Mouse (Mus musculus): ENCODE measurements around the gene Rai1. TPM values are rescaled to one million over a fixed set of nuclear protein-coding genes. Genes with fewer than 3 reads are reported as not detected.

The Rai1 gene
- polyA plus RNA-seq, 1 experiment from 2014 or later, result 34.0 TPM

- Histone ChIP-seq H3K9ac (no peak overlapping the region), H3K4me1 (peaks cover 12% of the 10 kb centered on the region), H3K4me3 (no peak overlapping the region), H3K36me3 (peaks cover 22% of the 10 kb centered on the region), H3K27ac (no peak overlapping the region), H3K4me2 (replicated peaks) (no peak overlapping the region), H3K27me3 (replicated peaks) (no peaks in the 10 kb centered on the region), H3K9me3 (no peaks in the 10 kb centered on the region)
- ATAC-seq (ENCODE audit: low FRiP score, low read depth), result no peak
- 81% methylated on average over 14 of the region's 14 CpGs for WGBS
These were observed 127.7 kb downstream of the Rai1 start for GRCm38 (mm10) chr11:60232441-60233058.

GRCm38 (mm10) chr11:60233235-60233634, 128.4 kb downstream of the Rai1 start:
- 0 out of 2 replicates have a peak overlapping the region, but pooled peaks have one; percentile 19 for H3K9ac ChIP-seq
- 65% methylated on average over 8 of the region's 8 CpGs for WGBS
- no peak for ATAC-seq (ENCODE audit: low FRiP score, low read depth)

GRCm38 (mm10) chr11:60235351-60235750, 130.5 kb downstream of the Rai1 start:
- H3K4me2 ChIP-seq (replicated peaks), result no peak overlapping the region
- H3K9ac ChIP-seq, result no peak overlapping the region
- H3K4me3 ChIP-seq, result no peak overlapping the region
- peaks cover 20% of the 10 kb centered on the region for H3K36me3 ChIP-seq
- peaks cover 12% of the 10 kb centered on the region for H3K4me1 ChIP-seq
- no peaks in the 10 kb centered on the region for H3K27me3 ChIP-seq (replicated peaks)
- H3K27ac ChIP-seq, result no peak overlapping the region
- ATAC-seq (ENCODE audit: low FRiP score, low read depth), result no peak
- H3K9me3 ChIP-seq, result no peaks in the 10 kb centered on the region
- 55% methylated on average over 5 of the region's 5 CpGs for WGBS

More at GRCm38 (mm10) chr11:60233235-60233634, 128.4 kb downstream of the Rai1 start:
- H3K4me1 ChIP-seq, result peaks cover 12% of the 10 kb centered on the region
- H3K27me3 ChIP-seq (replicated peaks), result no peaks in the 10 kb centered on the region
- H3K36me3 ChIP-seq, result peaks cover 29% of the 10 kb centered on the region
- H3K27ac ChIP-seq, result no peak overlapping the region
- H3K4me3 ChIP-seq, result no peak overlapping the region
- no peaks in the 10 kb centered on the region for H3K9me3 ChIP-seq
- H3K4me2 ChIP-seq (replicated peaks), result no peak overlapping the region

GRCm38 (mm10) chr11:60240509-60240908, 135.7 kb downstream of the Rai1 start:
- 93% methylated on average over 4 of the region's 4 CpGs for WGBS
- H3K9me3 ChIP-seq, result no peaks in the 10 kb centered on the region
- peaks cover 36% of the 10 kb centered on the region for H3K36me3 ChIP-seq
- no peak overlapping the region for H3K4me3 ChIP-seq
- H3K4me1 ChIP-seq, result no peaks in the 10 kb centered on the region
- no peak for ATAC-seq (ENCODE audit: low FRiP score, low read depth)
- H3K4me2 ChIP-seq (replicated peaks), result no peak overlapping the region
- H3K27ac ChIP-seq, result no peak overlapping the region
- no peaks in the 10 kb centered on the region for H3K27me3 ChIP-seq (replicated peaks)
- H3K9ac ChIP-seq, result no peak overlapping the region

- ATAC-seq (ENCODE audit: low FRiP score, low read depth), result no peak
- Histone ChIP-seq H3K27ac (no peak overlapping the region), H3K4me2 (replicated peaks) (no peak overlapping the region), H3K36me3 (peaks cover 25% of the 10 kb centered on the region; the same call in 1 of the 2 replicates), H3K4me1 (peaks cover 6% of the 10 kb centered on the region; the same call in 1 of the 2 replicates), H3K4me3 (no peak overlapping the region), H3K27me3 (replicated peaks) (no peaks in the 10 kb centered on the region), H3K9ac (no peak overlapping the region), H3K9me3 (no peaks in the 10 kb centered on the region)
- 71% methylated on average over 11 of the region's 11 CpGs for WGBS
These were observed 139.8 kb downstream of the Rai1 start for GRCm38 (mm10) chr11:60244503-60245143.

GRCm38 (mm10) chr11:60246077-60246476, 141.3 kb downstream of the Rai1 start:
- H3K4me3 ChIP-seq, result no peak overlapping the region
- no peak for ATAC-seq (ENCODE audit: low FRiP score, low read depth)
- no peak overlapping the region for H3K4me2 ChIP-seq (replicated peaks)
- no peak overlapping the region for H3K27ac ChIP-seq
- H3K4me1 ChIP-seq, result peaks cover 6% of the 10 kb centered on the region; the same call in 1 of the 2 replicates
- H3K9ac ChIP-seq, result no peak overlapping the region
- no peaks in the 10 kb centered on the region for H3K27me3 ChIP-seq (replicated peaks)
- H3K36me3 ChIP-seq, result peaks cover 14% of the 10 kb centered on the region; the same call in 1 of the 2 replicates
- no peaks in the 10 kb centered on the region for H3K9me3 ChIP-seq

GRCm38 (mm10) chr11:60247753-60248550, 143.1 kb downstream of the Rai1 start:
- no peaks in the 10 kb centered on the region for H3K27me3 ChIP-seq (replicated peaks)
- H3K4me2 ChIP-seq (replicated peaks), result no peak overlapping the region
- H3K27ac ChIP-seq, result no peak overlapping the region
- WGBS, result 48% methylated on average over 5 of the region's 5 CpGs
- peaks cover 2% of the 10 kb centered on the region; the same call in 1 of the 2 replicates for H3K36me3 ChIP-seq
- H3K9ac ChIP-seq, result no peak overlapping the region
- H3K4me1 ChIP-seq, result peaks cover 6% of the 10 kb centered on the region; the same call in 1 of the 2 replicates
- ATAC-seq (ENCODE audit: low FRiP score, low read depth), result no peak
- H3K4me3 ChIP-seq, result no peak overlapping the region
- H3K9me3 ChIP-seq, result no peaks in the 10 kb centered on the region

Small RNA genes lying within 50 kb of the gene (microRNA-seq; reads per million reads assigned to microRNA genes)
- gene Mir6921, result 1.1 reads per million
- gene Mir6922, result not detected

Other genes starting within 250 kb of the Rai1 start
- gene Med9, start 156.8 kb upstream of the Rai1 start, polyA plus RNA-seq (2016; fragmentation: Nextera tagmentation; extraction: Ambion mirVana), result 39.9 and 40.7 TPM in 2 replicates
- gene Rasd1, start 140.1 kb upstream of the Rai1 start, polyA plus RNA-seq (2016; fragmentation: Nextera tagmentation; extraction: Ambion mirVana), result 1.2 and 1.3 TPM in 2 replicates
- 4.9 and 6.1 TPM in 2 replicates for gene Pemt, start 58.5 kb upstream of the Rai1 start, polyA plus RNA-seq (2016; fragmentation: Nextera tagmentation; extraction: Ambion mirVana)
- 50.0 and 50.9 TPM in 2 replicates for gene Srebf1, start 117.6 kb downstream of the Rai1 start, polyA plus RNA-seq (2016; fragmentation: Nextera tagmentation; extraction: Ambion mirVana)
- 43.3 and 46.7 TPM in 2 replicates for gene Tom1l2, start 247.9 kb downstream of the Rai1 start, polyA plus RNA-seq (2016; fragmentation: Nextera tagmentation; extraction: Ambion mirVana)
- 1.9 and 2.6 TPM in 2 replicates for gene Drc3, start 248.3 kb downstream of the Rai1 start, polyA plus RNA-seq (2016; fragmentation: Nextera tagmentation; extraction: Ambion mirVana)